Mouse (Mus musculus) stomach, embryonic 14.5 days (tissue): Measurements from ENCODE around the gene Npas2. TPM values are rescaled to one million over a fixed set of nuclear protein-coding genes. Genes with fewer than 3 reads are reported as not detected.
A peak's percentile ranks its signal among the peaks of the same experiment; 100 is the strongest.

Source experiments
- ATAC-seq: fragments of 200-750 bp; cut with Nextera tagmentation; 2 replicates; pipeline ENCODE4 v1.8.0; 2017; ENCODE audit warnings: low read depth, moderate TSS enrichment; ENCODE audit not compliant: insufficient number of reproducible peaks, insufficient read depth, low FRiP score
- H3K27ac ChIP-seq: fragments of 300-500 bp; sonication (generic); 2 replicates; pipeline ENCODE4 v1.5.1; 2014; ENCODE audit warnings: mild to moderate bottlenecking, low read length, moderate library complexity, mixed read lengths
- H3K27me3 ChIP-seq: fragments of 300-500 bp; sonication (generic); 2 replicates; pipeline ENCODE4 v1.6.1; 2014; ENCODE audit warnings: low read length, control low read depth, mixed read lengths; ENCODE audit not compliant: control insufficient read depth, insufficient read depth
- H3K36me3 ChIP-seq: fragments of 300-500 bp; sonication (generic); 2 replicates; pipeline ENCODE4 v1.6.1; 2014; ENCODE audit warnings: mild to moderate bottlenecking, control low read depth, low read length, moderate library complexity, mixed read lengths; ENCODE audit not compliant: control insufficient read depth, insufficient read depth
- H3K4me1 ChIP-seq: fragments of 300-500 bp; sonication (generic); 2 replicates; pipeline ENCODE4 v1.6.1; 2014; ENCODE audit warnings: low read length, control low read depth, mixed read lengths; ENCODE audit not compliant: control insufficient read depth, insufficient read depth
- H3K4me2 ChIP-seq: fragments of 300-500 bp; sonication (generic); replicated peaks from 2 replicates; pipeline ENCODE4 v1.6.1; 2014; ENCODE audit warnings: low read depth, low read length, control low read depth
- H3K4me3 ChIP-seq: fragments of 300-500 bp; sonication (generic); 2 replicates; pipeline ENCODE4 v1.5.1; 2014; ENCODE audit warnings: low read depth, low read length, control low read depth
- H3K9ac ChIP-seq: fragments of 300-500 bp; sonication (generic); replicated peaks from 2 replicates; pipeline ENCODE4 v1.6.1; 2014; ENCODE audit warnings: low read depth, mild to moderate bottlenecking, control low read depth, low read length, moderate library complexity, mixed read lengths
- H3K9me3 ChIP-seq: fragments of 300-500 bp; sonication (generic); 2 replicates; pipeline ENCODE4 v1.6.1; 2016; ENCODE audit warnings: low read depth, low read length, control low read depth; ENCODE audit not compliant: control insufficient read depth
- WGBS: fragments of 180-500 bp; shearing (Covaris S2); extraction: QIAGEN DNeasy Blood & Tissue Kit; methylation state at CpG from one replicate; pipeline ENCODE4 v1.1.7; 2014; 5-methylcytosine and 5-hydroxymethylcytosine counted together
- polyA plus RNA-seq: library from polyadenylated mRNA; unstranded; fragments of >200 nt; fragmentation: Nextera tagmentation; extraction: Ambion mirVana; gene quantifications from 2 replicates; pipeline ENCODE4 v1.2.1, GENCODE M21; 2014

The Npas2 gene
- polyA plus RNA-seq, 1 experiment from 2014 or later: 0.81 TPM

- Histone ChIP-seq H3K36me3 (no peaks in the 10 kb centered on the region), H3K4me2 (no peak overlapping the region), H3K4me3 (no peak overlapping the region), H3K27me3 (no peaks in the 10 kb centered on the region), H3K9ac (no peak overlapping the region), H3K9me3 (0 out of 2 replicates have a peak, but pooled peaks cover 2% of the 10 kb centered on the region), H3K27ac (no peak overlapping the region), H3K4me1 (no peaks in the 10 kb centered on the region)
- ATAC-seq: no peak
- WGBS: 72% methylated on average over 3 of the region's 3 CpGs
Observed at GRCm38 (mm10) chr1:39257331-39257594, 63.7 kb downstream of the Npas2 start.

GRCm38 (mm10) chr1:39259668-39260067 is 66.1 kb downstream of the Npas2 start:
- ATAC-seq: no peak
- Histone ChIP-seq H3K4me1 (no peaks in the 10 kb centered on the region), H3K27ac (no peak overlapping the region), H3K36me3 (no peaks in the 10 kb centered on the region), H3K4me2 (no peak overlapping the region), H3K4me3 (no peak overlapping the region), H3K27me3 (no peaks in the 10 kb centered on the region), H3K9me3 (0 out of 2 replicates have a peak, but pooled peaks cover 2% of the 10 kb centered on the region), H3K9ac (no peak overlapping the region)
- 57% methylated on average over 3 of the region's 3 CpGs for WGBS

- Histone ChIP-seq H3K4me3 (no peak overlapping the region), H3K9ac (no peak overlapping the region), H3K9me3 (0 out of 2 replicates have a peak, but pooled peaks cover 2% of the 10 kb centered on the region), H3K4me1 (no peaks in the 10 kb centered on the region), H3K27ac (no peak overlapping the region), H3K36me3 (no peaks in the 10 kb centered on the region), H3K27me3 (no peaks in the 10 kb centered on the region), H3K4me2 (no peak overlapping the region)
- ATAC-seq: no peak
- 72% methylated on average over 8 of the region's 8 CpGs for WGBS
Observed at GRCm38 (mm10) chr1:39260183-39260978, 66.8 kb downstream of the Npas2 start.

- Histone ChIP-seq H3K27me3 (no peaks in the 10 kb centered on the region), H3K27ac (no peak overlapping the region), H3K9ac (no peak overlapping the region), H3K4me3 (no peak overlapping the region), H3K9me3 (no peaks in the 10 kb centered on the region), H3K36me3 (no peaks in the 10 kb centered on the region), H3K4me2 (no peak overlapping the region), H3K4me1 (no peaks in the 10 kb centered on the region)
- ATAC-seq: no peak
- 91% methylated on average over 9 of the region's 9 CpGs for WGBS
Observed at GRCm38 (mm10) chr1:39266843-39267512, 73.4 kb downstream of the Npas2 start.

- Histone ChIP-seq H3K27ac (no peak overlapping the region), H3K36me3 (no peaks in the 10 kb centered on the region), H3K9ac (no peak overlapping the region), H3K4me1 (no peaks in the 10 kb centered on the region), H3K4me3 (no peak overlapping the region), H3K4me2 (no peak overlapping the region), H3K9me3 (no peaks in the 10 kb centered on the region), H3K27me3 (no peaks in the 10 kb centered on the region)
- WGBS: 64% methylated on average over 6 of the region's 6 CpGs
- ATAC-seq: no peak
Observed at GRCm38 (mm10) chr1:39272976-39273375, 79.4 kb downstream of the Npas2 start.

- Histone ChIP-seq H3K27me3 (no peaks in the 10 kb centered on the region), H3K36me3 (no peaks in the 10 kb centered on the region), H3K27ac (no peak overlapping the region), H3K9ac (no peak overlapping the region), H3K9me3 (no peaks in the 10 kb centered on the region), H3K4me1 (no peaks in the 10 kb centered on the region), H3K4me2 (no peak overlapping the region), H3K4me3 (no peak overlapping the region)
- ATAC-seq: no peak
- WGBS: 79% methylated on average over 7 of the region's 7 CpGs
Observed at GRCm38 (mm10) chr1:39280391-39280790, 86.9 kb downstream of the Npas2 start.

GRCm38 (mm10) chr1:39280989-39281875 is 87.7 kb downstream of the Npas2 start:
- H3K4me1 ChIP-seq: no peaks in the 10 kb centered on the region
- no peaks in the 10 kb centered on the region for H3K9me3 ChIP-seq
- H3K9ac ChIP-seq: no peak overlapping the region
- H3K36me3 ChIP-seq: no peaks in the 10 kb centered on the region
- H3K4me2 ChIP-seq: no peak overlapping the region
- ATAC-seq: peak; percentile 42; the same call in 1 of the 2 replicates
- H3K27me3 ChIP-seq: no peaks in the 10 kb centered on the region
- 64% methylated on average over 15 of the region's 15 CpGs for WGBS
- H3K27ac ChIP-seq: no peak overlapping the region
- H3K4me3 ChIP-seq: no peak overlapping the region

- Histone ChIP-seq H3K9ac (no peak overlapping the region), H3K4me3 (no peak overlapping the region), H3K36me3 (no peaks in the 10 kb centered on the region), H3K27me3 (no peaks in the 10 kb centered on the region), H3K9me3 (no peaks in the 10 kb centered on the region), H3K27ac (no peak overlapping the region), H3K4me1 (no peaks in the 10 kb centered on the region), H3K4me2 (no peak overlapping the region)
- 85% methylated on average over 5 of the region's 5 CpGs for WGBS
- no peak for ATAC-seq
Observed at GRCm38 (mm10) chr1:39281888-39282287, 88.4 kb downstream of the Npas2 start.
